Mouse (Mus musculus) E14TG2a.4 (cell line): ENCODE results near the gene Plcd3.

Experiments
- H3K27me3 ChIP-seq: 2 replicates; pipeline ENCODE4 v1.6.1; 2014; ENCODE audit warnings: low read length, control low read depth; ENCODE audit not compliant: insufficient read depth
- H3K36me3 ChIP-seq: 2 replicates; pipeline ENCODE4 v1.6.1; 2014; ENCODE audit warnings: low read length, control low read depth; ENCODE audit not compliant: insufficient read depth
- H3K4me1 ChIP-seq: replicated peaks from 2 replicates; pipeline ENCODE4 v1.6.1; 2014; ENCODE audit warnings: low read depth, low read length, control low read depth
- H3K4me3 ChIP-seq: replicated peaks from 2 replicates; pipeline ENCODE4 v1.5.1; 2014; ENCODE audit warnings: mild to moderate bottlenecking, low read length
- H3K9me3 ChIP-seq: 2 replicates; pipeline ENCODE4 v1.6.1; 2014; ENCODE audit warnings: low read length, control low read depth
- CTCF ChIP-seq: conservative IDR thresholded peaks from 2 replicates; pipeline ENCODE4 v1.5.1; 2014; ENCODE audit warnings: low read length
- NANOG ChIP-seq: IDR thresholded peaks from 2 replicates; pipeline ENCODE4 v1.6.1; 2014; ENCODE audit warnings: borderline replicate concordance, low read length, mixed read lengths
- POU5F1 ChIP-seq: IDR thresholded peaks from 2 replicates; pipeline ENCODE4 v1.6.1; 2014; ENCODE audit warnings: low read length, borderline replicate concordance

Plcd3 gene

DNA sequence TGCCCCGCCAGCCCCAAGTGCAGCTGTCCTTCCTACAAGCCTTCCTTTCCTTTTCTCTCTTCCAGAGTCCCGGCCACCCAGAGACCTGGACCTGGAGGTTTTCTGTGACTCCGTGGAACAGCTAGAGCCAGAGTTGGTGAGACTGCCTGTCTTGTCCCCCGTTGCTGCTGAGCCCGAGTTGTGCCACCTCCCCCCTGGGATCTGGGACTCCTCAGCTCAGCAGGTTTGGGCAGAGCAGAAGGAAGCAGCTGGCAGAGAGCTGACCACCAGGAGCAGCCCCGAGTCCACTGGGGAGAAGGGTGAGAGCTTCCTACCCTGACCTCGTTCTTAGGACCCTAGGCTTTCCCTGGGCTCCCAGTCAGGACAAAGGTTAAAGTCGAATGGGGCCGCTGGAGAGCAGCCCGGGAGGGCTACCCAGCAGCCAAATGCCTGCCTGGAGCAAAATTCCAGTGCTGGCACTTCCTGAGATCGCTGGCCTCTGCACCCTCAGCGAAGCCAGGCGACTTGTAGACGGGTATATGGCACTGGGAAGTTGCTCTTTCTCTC, 3.8 kb upstream of the Plcd3 start:
- no peak for TF ChIP-seq CTCF
- no peak for TF ChIP-seq POU5F1
- no peak for TF ChIP-seq NANOG
- H3K27me3 ChIP-seq = peaks cover 29% of the 10 kb centered on the region
- peaks cover 77% of the 10 kb centered on the region for H3K4me1 ChIP-seq
- H3K9me3 ChIP-seq = no peaks in the 10 kb centered on the region
- 0 out of 2 replicates have a peak overlapping the region, but pooled peaks have one; percentile 4 for H3K4me3 ChIP-seq
- H3K36me3 ChIP-seq = peaks cover 37% of the 10 kb centered on the region

DNA sequence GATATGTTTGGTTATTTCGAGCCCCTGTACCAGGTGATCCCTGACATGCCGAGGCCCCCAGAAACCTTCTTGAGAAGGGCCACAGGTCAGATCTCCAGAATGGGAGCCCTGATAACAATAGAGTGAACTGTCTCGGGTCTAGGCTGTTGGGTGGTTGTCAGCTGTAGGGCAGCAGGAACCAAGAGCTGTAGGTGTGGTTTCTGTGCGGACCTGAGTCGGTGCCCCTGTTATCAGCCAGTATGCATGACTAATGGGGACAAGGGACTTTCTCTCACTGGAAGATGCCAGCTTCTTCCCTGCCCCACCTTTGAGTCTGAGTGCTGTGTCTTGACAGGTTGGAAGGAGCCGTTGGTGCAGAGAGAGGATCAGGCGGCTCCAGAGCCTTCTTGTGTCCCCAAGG, 3.0 kb upstream of the Plcd3 start:
- Histone ChIP-seq H3K27me3 (peaks cover 37% of the 10 kb centered on the region), H3K36me3 (peaks cover 34% of the 10 kb centered on the region), H3K4me1 (peaks cover 76% of the 10 kb centered on the region), H3K4me3 (peak overlapping the region; percentile 21; the same call in 1 of the 2 replicates), H3K9me3 (no peaks in the 10 kb centered on the region)
- no peak for TF ChIP-seq NANOG
- TF ChIP-seq CTCF = no peak
- no peak for TF ChIP-seq POU5F1

DNA sequence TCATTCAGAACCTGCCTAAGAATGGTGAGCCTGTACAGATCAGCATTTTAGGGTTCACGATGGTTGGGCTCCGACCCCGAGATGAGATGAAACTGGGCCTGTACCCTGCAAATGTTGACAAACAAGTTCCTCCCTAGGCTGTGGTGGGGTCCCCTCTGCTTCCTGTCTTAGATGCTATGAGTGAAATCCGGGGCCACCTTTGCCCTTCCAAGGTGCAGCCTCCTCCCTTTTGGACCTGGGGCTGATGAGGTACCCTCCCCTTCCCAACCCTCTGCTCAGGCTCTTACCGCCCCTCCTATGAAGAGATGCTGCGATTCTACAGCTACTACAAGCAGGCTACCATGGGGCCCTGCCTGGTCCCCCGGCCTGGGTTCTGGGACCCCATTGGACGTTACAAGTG, 2.2 kb upstream of the Plcd3 start:
- Histone ChIP-seq H3K36me3 (peaks cover 26% of the 10 kb centered on the region; the same call in 1 of the 2 replicates), H3K27me3 (peaks cover 43% of the 10 kb centered on the region), H3K9me3 (no peaks in the 10 kb centered on the region), H3K4me1 (peaks cover 80% of the 10 kb centered on the region), H3K4me3 (peak overlapping the region; percentile 77)
- TF ChIP-seq POU5F1 = no peak
- no peak for TF ChIP-seq NANOG
- no peak for TF ChIP-seq CTCF

DNA sequence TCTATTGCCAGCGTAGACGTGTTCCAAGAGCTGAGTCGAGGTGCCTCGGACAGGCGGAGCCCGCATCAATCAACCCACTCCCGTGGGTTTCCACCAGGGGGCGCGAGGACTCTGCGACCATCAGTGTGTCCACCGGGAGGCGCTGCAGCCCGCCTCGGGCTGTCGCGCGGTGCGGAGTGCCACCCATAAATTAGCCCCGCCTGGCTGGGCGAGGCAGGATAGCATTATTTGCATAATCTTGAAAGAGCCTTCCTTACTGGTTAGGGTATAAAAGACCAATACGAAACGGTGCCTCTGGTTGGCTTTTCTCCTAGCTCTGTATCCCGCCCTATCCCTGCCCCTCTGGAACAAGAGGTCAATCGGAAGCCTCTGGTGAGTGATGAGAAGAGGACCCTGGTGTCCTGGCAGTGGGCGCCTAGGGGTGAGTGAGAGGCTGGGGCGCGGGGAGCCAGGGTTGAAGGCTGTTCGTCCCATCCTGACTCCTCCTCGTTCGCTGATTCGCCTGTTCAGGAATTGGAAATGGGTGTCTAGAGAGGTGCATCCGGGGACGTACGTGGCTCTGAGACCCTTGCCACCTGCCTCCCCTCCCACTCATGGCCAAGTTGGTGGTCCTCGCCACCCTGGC, 1.4 kb upstream of the Plcd3 start:
- H3K36me3 ChIP-seq = peaks cover 20% of the 10 kb centered on the region; the same call in 1 of the 2 replicates

DNA sequence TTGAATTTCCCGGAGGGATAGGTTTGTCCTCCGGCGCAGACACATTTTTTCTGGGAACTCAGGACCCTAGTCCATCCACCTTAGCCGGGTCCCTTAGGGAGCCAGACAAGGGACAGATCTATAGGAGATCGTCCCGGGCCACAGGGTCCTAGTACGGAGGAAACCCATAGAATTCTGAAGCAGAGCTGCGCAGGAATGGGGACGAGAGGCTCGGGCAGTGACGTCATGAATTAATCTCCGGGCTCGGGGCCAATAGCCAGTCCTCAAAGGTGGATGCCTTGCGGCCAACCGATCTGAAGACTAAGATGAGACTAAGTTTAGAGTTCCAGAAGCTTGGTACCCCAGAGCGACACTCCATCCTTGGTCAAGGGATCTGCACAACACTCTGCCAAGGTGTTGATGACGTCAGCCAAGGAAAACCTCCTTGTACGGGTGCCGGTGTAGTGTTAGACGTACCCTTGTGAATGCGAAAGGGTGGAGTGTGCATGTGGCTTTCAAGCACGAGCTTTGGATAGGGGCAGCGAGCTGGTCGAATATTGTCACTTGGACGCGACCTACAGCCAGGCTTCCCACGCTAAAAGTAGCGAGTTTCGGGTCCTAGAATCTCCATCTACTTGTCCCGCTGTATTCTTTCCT, 526 bp upstream of the Plcd3 start:
- Histone ChIP-seq H3K4me3 (peak overlapping the region; percentile 82), H3K9me3 (no peaks in the 10 kb centered on the region), H3K36me3 (peaks cover 19% of the 10 kb centered on the region; the same call in 1 of the 2 replicates), H3K4me1 (peaks cover 91% of the 10 kb centered on the region), H3K27me3 (peaks cover 48% of the 10 kb centered on the region)
- TF ChIP-seq CTCF (no peak), POU5F1 (no peak), NANOG (no peak)

More for the DNA sequence above, 1.4 kb upstream of the Plcd3 start:
- TF ChIP-seq NANOG (no peak), CTCF (peak; percentile 71)
- no peaks in the 10 kb centered on the region for H3K9me3 ChIP-seq
- peaks cover 88% of the 10 kb centered on the region for H3K4me1 ChIP-seq
- H3K4me3 ChIP-seq = peak overlapping the region; percentile 82
- H3K27me3 ChIP-seq = peaks cover 48% of the 10 kb centered on the region

DNA sequence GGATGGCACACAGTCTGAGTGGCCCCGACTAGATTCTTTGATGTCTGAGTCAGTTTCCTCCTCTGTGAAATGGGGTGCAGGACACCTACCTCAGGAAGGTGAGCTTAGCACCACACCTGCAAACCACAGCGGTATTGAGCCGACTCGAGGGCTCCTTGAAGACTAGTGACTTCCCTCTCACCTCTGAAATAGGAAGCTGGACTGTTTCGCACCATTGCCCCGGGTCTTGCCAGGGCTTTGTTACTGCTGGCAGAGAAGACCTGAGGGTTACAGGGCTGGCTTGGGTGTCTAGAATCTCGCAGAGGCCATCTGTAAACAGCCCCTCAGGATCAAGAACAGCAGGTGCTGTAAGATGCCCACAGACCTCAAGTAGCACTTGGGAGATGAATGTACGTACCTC, 1.1 kb downstream of the Plcd3 start:
- Histone ChIP-seq H3K4me3 (peak overlapping the region; percentile 82; the same call in 1 of the 2 replicates), H3K4me1 (peaks cover 92% of the 10 kb centered on the region), H3K27me3 (peaks cover 48% of the 10 kb centered on the region), H3K9me3 (no peaks in the 10 kb centered on the region), H3K36me3 (peaks cover 8% of the 10 kb centered on the region; the same call in 1 of the 2 replicates)
- TF ChIP-seq POU5F1 (no peak), NANOG (no peak), CTCF (no peak)

DNA sequence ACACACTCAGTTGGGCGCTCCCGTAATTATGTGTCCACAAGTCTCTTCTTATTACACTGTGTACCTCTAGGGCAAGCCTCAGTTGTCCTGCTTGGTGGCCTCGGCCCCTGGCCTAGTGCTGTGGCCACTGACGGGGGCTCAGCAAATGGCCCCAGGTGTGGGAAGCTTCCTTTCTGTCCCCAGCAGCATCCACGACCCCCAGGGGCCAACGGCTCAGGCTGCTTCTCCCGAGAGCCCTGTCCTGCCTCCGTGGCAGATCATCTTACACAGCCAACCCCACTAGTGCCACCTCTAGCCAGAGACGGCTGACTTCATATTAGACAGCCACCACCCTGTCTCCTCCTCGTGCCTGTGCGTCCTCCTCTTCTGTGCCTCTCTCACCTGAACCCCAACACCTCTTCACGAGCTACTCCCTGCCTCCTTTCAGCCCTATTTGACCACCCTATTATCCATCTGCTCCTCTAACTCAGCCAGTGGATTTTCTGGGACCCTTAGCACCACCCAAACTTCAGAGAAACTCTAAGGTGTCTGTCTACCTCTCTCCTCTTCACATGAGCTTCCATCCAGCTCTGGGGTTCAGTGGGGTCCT, 2.0 kb downstream of the Plcd3 start:
- no peaks in the 10 kb centered on the region for H3K36me3 ChIP-seq
- no peaks in the 10 kb centered on the region for H3K9me3 ChIP-seq
- no peak overlapping the region for H3K4me3 ChIP-seq
- no peak for TF ChIP-seq POU5F1
- TF ChIP-seq NANOG = no peak
- no peak for TF ChIP-seq CTCF
- H3K4me1 ChIP-seq = peaks cover 92% of the 10 kb centered on the region
- peaks cover 46% of the 10 kb centered on the region for H3K27me3 ChIP-seq

DNA sequence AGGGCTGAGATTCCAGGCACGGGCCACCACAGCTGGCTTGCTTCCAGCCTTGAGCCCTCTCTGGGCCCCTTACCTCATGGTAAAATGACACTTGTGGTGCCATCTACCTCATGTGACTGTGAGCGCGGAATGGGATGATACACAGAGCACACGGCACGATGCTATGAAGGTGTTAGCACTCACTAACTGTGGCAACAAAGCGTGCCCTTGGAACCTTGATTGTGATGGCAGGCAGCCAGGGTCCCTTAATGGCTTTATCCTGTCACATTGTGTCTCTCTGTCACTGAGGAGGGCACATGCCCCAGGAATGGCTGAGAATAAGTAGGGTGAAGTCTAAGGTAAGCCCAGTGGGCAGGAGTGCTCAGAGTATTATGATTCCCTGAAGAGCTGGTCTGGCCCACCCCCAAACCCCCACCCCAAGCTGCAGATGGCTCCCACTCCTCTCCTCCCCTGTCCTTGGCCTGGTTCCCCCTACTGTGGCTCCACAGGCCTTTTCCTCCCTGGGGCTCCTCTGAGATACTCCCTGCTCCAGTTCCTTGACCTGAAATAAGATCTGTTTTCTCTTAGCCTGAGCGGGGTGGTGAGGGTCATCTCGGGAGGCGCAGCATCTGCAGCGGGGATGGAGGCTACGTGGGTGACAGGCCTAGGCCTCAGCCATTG, 2.8 kb downstream of the Plcd3 start:
- Histone ChIP-seq H3K9me3 (no peaks in the 10 kb centered on the region), H3K36me3 (no peaks in the 10 kb centered on the region), H3K27me3 (peaks cover 45% of the 10 kb centered on the region), H3K4me3 (peak overlapping the region; percentile 3; the same call in 1 of the 2 replicates), H3K4me1 (peaks cover 92% of the 10 kb centered on the region)
- no peak for TF ChIP-seq POU5F1
- TF ChIP-seq NANOG = no peak
- no peak for TF ChIP-seq CTCF
